Mouse (Mus musculus): ENCODE measurements around the gene Cdv3. TPM values are rescaled to one million over a fixed set of nuclear protein-coding genes. Genes with fewer than 3 reads are reported as not detected.

Cdv3 gene
- polyA plus RNA-seq (2014; fragmentation: Illumina TruSeq; extraction: RNeasy Lipid Tissue Mini Kit (QIAGEN cat#74804); ENCODE audit: low replicate concordance), result 109 TPM

GRCm38 (mm10) chr9:103365290-103366247 lies at the start of gene Cdv3:
Gene Cdv3 (minus strand): TSS chr9:103365840.

GRCm38 (mm10) chr9:103304927-103305326 lies 60.7 kb downstream of the Cdv3 start, which contains the start of the genes 1300017J02Rik and Topbp1:
Gene 1300017J02Rik (minus strand): TSS chr9:103305082.
Gene Topbp1 (plus strand): TSS chr9:103305215.

Other genes with a start within 250 kb of the Cdv3 start
- 6.3 TPM for gene Srprb, start 163.7 kb downstream of the Cdv3 start, polyA plus RNA-seq (2014; fragmentation: Illumina TruSeq; extraction: RNeasy Lipid Tissue Mini Kit (QIAGEN cat#74804); ENCODE audit: low replicate concordance)
- gene Gm20425, start 135.5 kb downstream of the Cdv3 start, polyA plus RNA-seq (2014; fragmentation: Illumina TruSeq; extraction: RNeasy Lipid Tissue Mini Kit (QIAGEN cat#74804); ENCODE audit: low replicate concordance), result 1.7 TPM
- 29.1 TPM for gene Trf, start 135.4 kb downstream of the Cdv3 start, polyA plus RNA-seq (2014; fragmentation: Illumina TruSeq; extraction: RNeasy Lipid Tissue Mini Kit (QIAGEN cat#74804); ENCODE audit: low replicate concordance)
- gene 1300017J02Rik, start 60.8 kb downstream of the Cdv3 start, polyA plus RNA-seq (2014; fragmentation: Illumina TruSeq; extraction: RNeasy Lipid Tissue Mini Kit (QIAGEN cat#74804); ENCODE audit: low replicate concordance), result not detected
- gene Topbp1, start 60.6 kb downstream of the Cdv3 start, polyA plus RNA-seq (2014; fragmentation: Illumina TruSeq; extraction: RNeasy Lipid Tissue Mini Kit (QIAGEN cat#74804); ENCODE audit: low replicate concordance), result 32.7 TPM
- gene Bfsp2, start 114.6 kb upstream of the Cdv3 start, polyA plus RNA-seq (2014; fragmentation: Illumina TruSeq; extraction: RNeasy Lipid Tissue Mini Kit (QIAGEN cat#74804); ENCODE audit: low replicate concordance), result not detected